Mouse (Mus musculus) granulocyte monocyte progenitor cell, adult 5-6 weeks (primary cell): ENCODE results near the gene Olfr1411. TPM values are rescaled to one million over a fixed set of nuclear protein-coding genes. Genes with fewer than 3 reads are reported as not detected.
A peak's percentile ranks its signal among the peaks of the same experiment; 100 is the strongest.

Source experiments
- ATAC-seq: replicated peaks from 2 replicates; pipeline ENCODE4 v1.8.0; 2016; ENCODE audit warnings: mild to moderate bottlenecking, moderate TSS enrichment, inconsistent platforms; ENCODE audit not compliant: poor library complexity, severe bottlenecking
- total RNA-seq, 2 experiments: library from RNA; stranded (forward) in 1 of 2; stranded (reverse) in 1 of 2; fragments of 200-712, 200-1000 nt in 1 of 2; fragments of >200 nt in 1 of 2; fragmentation: Nextera tagmentation in 1 of 2; gene quantifications; 2 replicates each; pipeline ENCODE4 v1.2.3; 2014 to 2017

The Olfr1411 gene
- not detected in 2 replicates for total RNA-seq (2014; fragmentation: Nextera tagmentation)
- total RNA-seq (2017), result not detected in 2 replicates

DNA sequence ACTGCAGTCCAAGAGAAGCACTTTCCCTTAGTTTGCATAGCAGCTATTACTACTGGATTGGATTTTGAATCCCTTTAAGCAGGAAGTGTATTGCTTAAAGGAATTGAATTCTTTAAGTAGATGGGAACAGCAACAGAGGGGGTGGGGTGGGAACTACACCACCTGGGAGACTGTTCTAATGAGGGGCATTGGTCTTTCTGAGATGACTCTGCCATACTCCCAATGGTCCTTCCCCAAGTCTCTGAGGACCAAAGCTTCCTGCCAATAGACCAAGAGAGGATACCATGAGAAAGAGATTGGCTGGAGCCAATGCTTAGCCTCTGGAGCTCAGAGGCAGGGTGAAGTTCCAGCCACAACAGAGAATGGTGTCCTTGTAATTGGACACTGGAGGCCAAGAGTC lies at the start of gene Olfr1411:
Gene Olfr1411, plus strand, starts transcription at position 301 of the 400 bp plus-strand sequence.
- no peak for ATAC-seq

GRCm38 (mm10) chr1:92545929-92546328 lies 48.3 kb upstream of the Olfr1411 start:
- ATAC-seq, result no peak

- ATAC-seq, result no peak
Measured at GRCm38 (mm10) chr1:92571022-92571421, 23.2 kb upstream of the Olfr1411 start, which contains the start of gene Olfr1413. Gene Olfr1413, plus strand, starts transcription at chr1:92571322.

GRCm38 (mm10) chr1:92585479-92585878 lies 8.7 kb upstream of the Olfr1411 start, which contains the start of gene Olfr1412:
Gene Olfr1412, plus strand, starts transcription at chr1:92585779.
- ATAC-seq, result no peak

GRCm38 (mm10) chr1:92596019-92596418 lies 1.8 kb downstream of the Olfr1411 start:
- ATAC-seq, result no peak

DNA sequence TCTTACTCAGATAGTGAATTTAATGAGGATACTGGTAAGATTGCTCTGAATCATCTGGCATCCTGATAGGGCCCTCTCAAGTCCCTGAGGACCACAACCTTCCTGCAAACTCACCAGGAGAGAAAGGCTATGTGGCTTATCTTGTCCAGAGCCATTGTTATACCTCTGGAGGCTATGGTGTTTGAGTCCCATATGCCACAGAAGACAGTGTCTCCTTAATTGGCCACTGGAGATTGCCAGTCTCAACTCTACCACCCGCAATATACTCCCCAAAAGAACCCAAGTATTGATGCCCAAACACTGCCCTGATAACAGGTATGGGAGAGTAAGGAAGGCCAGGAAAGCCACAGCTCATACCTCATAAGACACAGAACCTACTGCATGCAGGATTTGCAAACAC lies 11.3 kb downstream of the Olfr1411 start, which contains the start of gene Olfr1410:
Gene Olfr1410, plus strand, starts transcription at position 301 of the 400 bp plus-strand sequence.
- no peak for ATAC-seq

GRCm38 (mm10) chr1:92607711-92608110 lies 13.5 kb downstream of the Olfr1411 start:
- ATAC-seq, result no peak

DNA sequence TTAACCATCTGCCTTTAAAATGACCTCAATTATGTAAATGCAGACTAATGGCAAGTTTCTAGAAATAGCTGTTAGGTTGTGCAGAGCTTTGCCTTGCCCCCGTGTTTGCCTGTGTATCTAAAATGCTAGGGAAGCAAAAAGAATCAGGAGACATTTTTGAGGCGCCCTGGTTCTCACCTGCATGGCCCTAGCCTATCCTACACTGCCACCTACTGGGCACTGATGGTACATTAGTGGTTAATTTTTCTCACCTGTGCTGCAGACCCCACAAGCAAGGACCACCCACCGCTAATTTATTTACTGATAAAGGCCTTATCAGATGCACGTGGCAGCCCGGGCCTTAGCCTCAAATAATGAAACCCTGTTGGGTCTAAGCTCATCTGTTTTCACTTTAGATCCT lies 16.8 kb downstream of the Olfr1411 start:
- ATAC-seq, result peak; percentile 48; the same call in 1 of the 2 replicates

GRCm38 (mm10) chr1:92613175-92613574 lies 19.0 kb downstream of the Olfr1411 start:
- ATAC-seq, result no peak

GRCm38 (mm10) chr1:92614516-92614915 lies 20.3 kb downstream of the Olfr1411 start:
- no peak for ATAC-seq

- no peak for ATAC-seq
Measured at GRCm38 (mm10) chr1:92616046-92616445, 21.8 kb downstream of the Olfr1411 start.

DNA sequence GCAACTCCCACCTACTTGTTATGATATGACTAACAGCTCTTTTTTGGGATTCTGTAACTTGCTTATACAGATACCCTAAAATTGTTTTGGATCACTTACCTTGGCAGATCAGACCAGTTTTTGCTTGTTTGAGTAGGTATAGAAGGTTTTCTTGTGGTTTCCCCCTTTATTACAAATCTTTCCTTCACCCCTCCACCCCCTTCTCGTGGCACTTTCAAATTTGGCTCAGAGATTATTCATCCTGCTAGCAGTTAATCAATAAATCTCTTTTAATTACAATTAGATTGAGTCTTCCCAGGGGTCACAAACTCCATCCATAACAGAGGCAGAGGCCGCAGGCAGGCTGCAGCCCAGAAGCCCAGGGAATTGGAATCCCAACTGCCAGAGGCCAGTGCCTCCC lies 23.3 kb downstream of the Olfr1411 start, which contains the start of gene Olfr12:
Gene Olfr12, plus strand, starts transcription at position 301 of the 400 bp plus-strand sequence.
- no peak for ATAC-seq

GRCm38 (mm10) chr1:92618360-92618759 lies 24.1 kb downstream of the Olfr1411 start:
- no peak for ATAC-seq

DNA sequence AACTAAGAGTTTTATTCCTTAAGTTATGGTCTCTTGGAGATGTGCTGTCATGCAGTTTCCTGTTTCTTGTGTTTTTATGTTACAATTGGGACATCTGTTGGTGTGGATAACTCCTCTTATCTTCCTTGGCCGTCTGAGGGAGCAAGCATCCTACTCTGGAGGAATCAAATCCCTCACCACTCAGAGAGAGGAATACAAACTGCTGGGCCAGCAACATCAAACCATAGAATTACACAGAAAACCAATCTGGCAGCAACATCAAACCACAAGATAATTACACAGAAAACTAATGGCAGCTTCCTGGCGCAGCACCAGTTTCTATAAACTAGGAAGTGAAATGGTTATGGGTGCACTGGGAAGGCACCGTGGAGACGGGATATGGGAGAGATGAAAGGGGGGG lies 34.0 kb downstream of the Olfr1411 start:
- peak; percentile 33; the same call in 1 of the 2 replicates for ATAC-seq

- ATAC-seq, result no peak
Measured at GRCm38 (mm10) chr1:92632196-92632595, 38.0 kb downstream of the Olfr1411 start.

DNA sequence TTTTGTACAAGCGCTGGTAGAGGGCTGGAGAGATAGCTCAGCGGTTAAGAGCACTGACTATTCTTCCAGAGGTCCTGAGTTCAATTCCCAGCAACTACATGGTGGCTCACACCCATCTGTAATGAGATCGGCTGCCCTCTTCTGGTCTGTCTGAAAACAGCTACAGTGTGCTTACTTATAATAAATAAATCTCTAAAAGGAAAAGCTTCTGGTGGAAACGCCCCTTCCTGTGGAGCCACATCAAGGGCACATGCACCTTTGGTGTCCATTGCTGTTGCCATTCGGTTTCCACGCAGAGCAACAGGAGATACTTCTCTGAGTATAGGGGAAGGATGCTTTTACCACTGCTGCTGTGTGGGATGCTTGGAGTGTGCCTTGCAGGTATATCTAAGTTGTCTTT lies 38.7 kb downstream of the Olfr1411 start:
- ATAC-seq, result no peak

- no peak for ATAC-seq
Measured at GRCm38 (mm10) chr1:92633726-92634125, 39.5 kb downstream of the Olfr1411 start.

DNA sequence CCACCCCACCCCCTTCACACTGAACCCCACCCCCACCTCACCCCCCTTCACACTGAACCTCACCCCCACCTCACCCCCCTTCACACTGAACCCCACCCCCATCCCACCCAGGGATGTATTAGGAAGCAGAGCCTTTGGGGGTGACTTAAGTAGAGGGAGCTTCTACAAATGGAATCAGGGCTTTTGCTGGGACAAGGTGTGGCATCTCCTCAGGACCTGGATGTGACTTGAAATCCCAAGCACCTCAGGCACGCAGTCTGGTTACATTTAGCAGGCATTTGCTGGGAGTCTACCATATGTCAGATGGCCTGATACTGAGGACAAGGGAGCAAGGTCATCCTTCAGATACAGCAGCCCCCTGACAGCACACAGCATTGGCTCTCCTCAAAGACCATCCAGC lies 40.4 kb downstream of the Olfr1411 start:
- ATAC-seq, result no peak

- ATAC-seq, result no peak
Measured at GRCm38 (mm10) chr1:92634976-92635599, 40.9 kb downstream of the Olfr1411 start.

GRCm38 (mm10) chr1:92636015-92636414 lies 41.8 kb downstream of the Olfr1411 start:
- no peak for ATAC-seq

DNA sequence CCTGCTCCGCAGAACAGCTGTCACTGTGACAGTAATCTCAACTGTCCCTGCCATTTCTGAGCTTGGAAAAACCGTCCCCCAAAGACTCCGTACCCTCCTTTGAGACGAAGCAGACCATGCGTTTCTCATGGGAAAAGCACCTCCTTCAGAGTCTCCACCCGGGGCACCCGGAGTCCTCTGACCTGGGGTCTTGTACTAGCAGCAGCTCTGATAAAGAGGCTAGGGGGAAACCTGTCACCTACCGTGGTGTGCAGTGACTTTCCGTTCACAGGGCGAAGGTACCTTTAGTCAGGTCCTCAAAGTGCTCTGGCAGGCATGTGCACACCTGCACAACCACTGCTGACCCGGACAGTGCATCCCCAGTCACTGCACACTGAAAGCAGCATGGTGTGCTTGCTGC lies 42.5 kb downstream of the Olfr1411 start:
- ATAC-seq, result no peak
